Mouse (Mus musculus) lung, embryonic 16.5 days (tissue): ENCODE measurements around the gene Foxn3. TPM values are rescaled to one million over a fixed set of nuclear protein-coding genes. Genes with fewer than 3 reads are reported as not detected.
A peak's percentile ranks its signal among the peaks of the same experiment; 100 is the strongest.

Source experiments
- ATAC-seq: fragments of 200-750 bp; cut with Nextera tagmentation; 2 replicates; pipeline ENCODE4 v1.8.0; 2017; ENCODE audit warnings: low read depth, mild to moderate bottlenecking, moderate library complexity
- H3K27ac ChIP-seq: fragments of 300-500 bp; sonication (generic); 2 replicates; pipeline ENCODE4 v1.5.1; 2014; ENCODE audit warnings: mild to moderate bottlenecking, control low read depth, low read length
- H3K27me3 ChIP-seq: fragments of 300-500 bp; sonication (generic); 2 replicates; pipeline ENCODE4 v1.6.1; 2014; ENCODE audit warnings: low read depth, low read length, mixed read lengths; ENCODE audit not compliant: control insufficient read depth, insufficient read depth
- H3K36me3 ChIP-seq: fragments of 300-500 bp; sonication (generic); 2 replicates; pipeline ENCODE4 v1.6.1; 2014; ENCODE audit warnings: low read length; ENCODE audit not compliant: control insufficient read depth, insufficient read depth
- H3K4me1 ChIP-seq: fragments of 300-500 bp; sonication (generic); replicated peaks from 2 replicates; pipeline ENCODE4 v1.6.1; 2014; ENCODE audit warnings: low read length, mixed read lengths; ENCODE audit not compliant: control insufficient read depth, insufficient read depth
- H3K4me2 ChIP-seq: fragments of 300-500 bp; sonication (generic); 2 replicates; pipeline ENCODE4 v1.6.1; 2014; ENCODE audit warnings: low read depth, low read length, control low read depth
- H3K4me3 ChIP-seq: fragments of 300-500 bp; sonication (generic); 2 replicates; pipeline ENCODE4 v1.5.1; 2014; ENCODE audit warnings: mild to moderate bottlenecking, low read length, control low read depth
- H3K9ac ChIP-seq: fragments of 300-500 bp; sonication (generic); 2 replicates; pipeline ENCODE4 v1.6.1; 2014; ENCODE audit warnings: low read length, control low read depth
- H3K9me3 ChIP-seq: fragments of 300-500 bp; sonication (generic); 2 replicates; pipeline ENCODE4 v1.6.1; 2016; ENCODE audit warnings: low read length; ENCODE audit not compliant: control insufficient read depth
- WGBS: fragments of 180-500 bp; shearing (Covaris S2); extraction: QIAGEN DNeasy Blood & Tissue Kit; methylation state at CpG from one replicate; pipeline ENCODE4 v1.1.7; 2014; 5-methylcytosine and 5-hydroxymethylcytosine counted together
- polyA plus RNA-seq: library from polyadenylated mRNA; unstranded; fragments of >200 nt; fragmentation: Nextera tagmentation; extraction: Ambion mirVana; gene quantifications from 2 replicates; pipeline ENCODE4 v1.2.1, GENCODE M21; 2015

Gene Foxn3
- polyA plus RNA-seq, 1 experiment from 2014 or later, result 60.8 TPM

DNA sequence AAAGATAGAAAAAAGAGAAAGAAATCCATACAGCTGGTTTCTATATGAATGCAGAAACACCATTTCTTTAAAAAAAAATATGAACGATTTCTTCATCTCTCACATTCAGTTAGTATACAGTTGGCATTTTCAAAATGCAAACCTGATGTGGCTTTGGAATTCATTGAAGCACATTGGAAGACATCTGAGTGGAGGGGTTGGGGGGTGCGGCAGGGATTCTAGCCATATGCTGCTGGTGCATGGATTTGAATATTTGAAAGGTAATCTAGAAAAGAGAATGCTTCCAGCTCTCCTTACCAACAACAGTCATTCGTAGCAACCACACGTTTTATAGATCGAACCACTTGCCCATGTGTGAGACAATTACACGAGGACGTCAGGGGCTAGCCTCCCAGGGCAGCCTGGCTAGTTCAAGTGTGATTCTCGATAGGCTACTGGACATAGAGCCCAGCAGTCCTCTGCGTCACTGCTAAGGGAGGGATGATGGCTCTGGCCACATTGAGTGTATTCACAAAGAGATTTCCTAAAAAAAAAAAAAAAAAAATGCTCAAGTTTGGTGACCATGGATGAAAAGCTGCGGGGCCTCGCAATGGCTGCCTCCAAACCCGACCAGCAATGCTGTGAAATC, 96.0 kb downstream of the Foxn3 start:
- H3K4me2 ChIP-seq, result peak overlapping the region; percentile 42; the same call in 1 of the 2 replicates
- no peaks in the 10 kb centered on the region for H3K27me3 ChIP-seq
- no peaks in the 10 kb centered on the region for H3K36me3 ChIP-seq
- peak; percentile 2; the same call in 1 of the 2 replicates for ATAC-seq
- WGBS, result 76% methylated on average over 12 of the region's 12 CpGs
- H3K4me1 ChIP-seq, result peaks cover 12% of the 10 kb centered on the region
- no peak overlapping the region; the same call in 1 of the 2 replicates for H3K9ac ChIP-seq
- no peaks in the 10 kb centered on the region for H3K9me3 ChIP-seq
- peak overlapping the region; percentile 21 for H3K4me3 ChIP-seq
- H3K27ac ChIP-seq, result no peak overlapping the region

DNA sequence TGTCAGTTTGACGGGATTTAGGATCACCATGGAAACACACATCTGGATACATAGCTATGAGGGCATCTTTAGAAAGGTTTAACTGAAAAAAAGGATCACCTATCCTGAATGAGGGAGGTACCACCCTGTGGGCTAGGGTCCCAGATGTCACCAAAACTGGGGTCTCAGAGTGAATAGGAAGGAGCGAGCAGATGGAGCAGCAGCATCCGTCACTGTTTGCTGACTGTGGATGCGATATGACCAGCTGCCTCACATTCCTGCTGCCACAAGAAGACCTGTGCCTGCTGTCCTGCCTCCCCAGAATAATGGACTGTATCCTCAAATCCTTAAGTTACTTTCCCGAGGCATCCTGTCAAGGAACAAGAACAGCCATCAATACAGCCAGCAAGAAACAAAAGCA, 97.0 kb downstream of the Foxn3 start:
- Histone ChIP-seq H3K27ac (no peak overlapping the region), H3K9me3 (no peaks in the 10 kb centered on the region), H3K36me3 (no peaks in the 10 kb centered on the region), H3K27me3 (no peaks in the 10 kb centered on the region), H3K9ac (no peak overlapping the region), H3K4me3 (no peak overlapping the region), H3K4me1 (peaks cover 19% of the 10 kb centered on the region), H3K4me2 (no peak overlapping the region)
- ATAC-seq, result no peak
- 79% methylated on average over 5 of the region's 5 CpGs for WGBS

DNA sequence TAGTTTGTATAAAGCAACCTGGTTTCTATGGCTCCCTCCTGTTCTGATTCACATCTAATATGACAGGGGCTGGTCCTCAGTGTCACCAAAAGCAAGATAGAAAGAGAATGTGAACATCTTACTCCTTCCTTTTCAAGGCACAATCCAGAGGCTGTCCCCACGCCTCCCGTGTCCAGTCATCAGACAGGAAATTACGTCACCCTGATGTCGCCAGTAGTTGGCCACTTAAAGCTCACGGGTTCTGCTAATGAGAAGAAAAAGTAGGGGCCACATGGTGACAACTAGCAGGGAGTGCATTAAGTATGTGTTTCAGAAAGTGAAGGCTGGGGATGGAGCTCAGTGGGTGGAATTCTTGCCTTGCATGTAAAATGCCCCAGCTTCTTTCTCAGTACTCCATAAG, 99.1 kb downstream of the Foxn3 start:
- H3K4me3 ChIP-seq, result no peak overlapping the region
- no peaks in the 10 kb centered on the region for H3K36me3 ChIP-seq
- H3K27ac ChIP-seq, result no peak overlapping the region
- H3K4me1 ChIP-seq, result peaks cover 19% of the 10 kb centered on the region
- ATAC-seq, result no peak
- no peak overlapping the region for H3K4me2 ChIP-seq
- H3K9me3 ChIP-seq, result no peaks in the 10 kb centered on the region
- H3K9ac ChIP-seq, result no peak overlapping the region
- H3K27me3 ChIP-seq, result no peaks in the 10 kb centered on the region
- 55% methylated on average over 5 of the region's 5 CpGs for WGBS

DNA sequence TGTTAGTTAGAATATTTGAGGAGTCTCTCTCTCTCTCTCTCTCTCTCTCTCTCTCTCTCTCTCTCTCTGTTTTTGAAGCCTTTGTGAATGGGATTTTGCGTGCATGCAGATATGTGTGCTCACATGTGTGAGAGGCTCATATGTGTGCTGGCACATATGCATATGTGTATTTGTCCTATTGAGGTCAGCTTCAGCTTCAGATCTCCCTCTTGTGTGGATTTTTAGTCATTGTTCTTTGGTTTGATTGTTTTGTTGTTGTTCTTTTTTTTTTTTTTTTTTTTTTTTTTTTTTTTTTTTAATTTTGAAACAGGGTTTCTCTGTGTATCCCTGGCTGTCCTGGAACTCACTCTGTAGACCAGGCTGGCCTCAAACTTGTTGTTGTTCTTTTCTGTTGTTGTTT, 100.5 kb downstream of the Foxn3 start:
- no peak for ATAC-seq
- Histone ChIP-seq H3K9me3 (no peaks in the 10 kb centered on the region), H3K27me3 (no peaks in the 10 kb centered on the region), H3K27ac (peak overlapping the region; percentile 36), H3K4me1 (peaks cover 12% of the 10 kb centered on the region), H3K36me3 (no peaks in the 10 kb centered on the region), H3K4me2 (no peak overlapping the region), H3K4me3 (no peak overlapping the region), H3K9ac (no peak overlapping the region)
- 95% methylated on average over 1 of the region's 1 CpGs for WGBS

DNA sequence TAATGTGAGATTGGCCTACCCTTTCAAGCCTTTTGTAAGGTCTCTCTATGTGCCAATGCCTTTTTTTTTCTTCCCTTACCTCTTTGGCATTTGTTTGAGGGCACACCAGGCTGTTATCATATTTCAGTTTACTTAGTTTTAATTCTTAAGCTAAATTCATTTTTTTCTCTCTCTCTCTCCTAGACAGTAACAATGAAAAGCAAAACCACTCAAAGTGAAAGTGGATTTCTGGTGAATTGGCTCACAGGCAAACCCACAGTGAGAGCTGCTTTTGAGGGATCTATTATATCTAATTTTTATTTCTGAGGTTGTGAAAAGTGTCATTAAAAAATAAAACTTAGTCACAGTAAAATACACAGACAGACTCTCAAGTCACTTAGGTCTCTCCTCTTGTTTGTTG, 101.1 kb downstream of the Foxn3 start:
- Histone ChIP-seq H3K27me3 (no peaks in the 10 kb centered on the region), H3K9ac (no peak overlapping the region), H3K9me3 (no peaks in the 10 kb centered on the region), H3K4me3 (no peak overlapping the region), H3K27ac (peak overlapping the region; percentile 36), H3K36me3 (no peaks in the 10 kb centered on the region), H3K4me2 (no peak overlapping the region), H3K4me1 (peaks cover 14% of the 10 kb centered on the region)
- no peak for ATAC-seq

DNA sequence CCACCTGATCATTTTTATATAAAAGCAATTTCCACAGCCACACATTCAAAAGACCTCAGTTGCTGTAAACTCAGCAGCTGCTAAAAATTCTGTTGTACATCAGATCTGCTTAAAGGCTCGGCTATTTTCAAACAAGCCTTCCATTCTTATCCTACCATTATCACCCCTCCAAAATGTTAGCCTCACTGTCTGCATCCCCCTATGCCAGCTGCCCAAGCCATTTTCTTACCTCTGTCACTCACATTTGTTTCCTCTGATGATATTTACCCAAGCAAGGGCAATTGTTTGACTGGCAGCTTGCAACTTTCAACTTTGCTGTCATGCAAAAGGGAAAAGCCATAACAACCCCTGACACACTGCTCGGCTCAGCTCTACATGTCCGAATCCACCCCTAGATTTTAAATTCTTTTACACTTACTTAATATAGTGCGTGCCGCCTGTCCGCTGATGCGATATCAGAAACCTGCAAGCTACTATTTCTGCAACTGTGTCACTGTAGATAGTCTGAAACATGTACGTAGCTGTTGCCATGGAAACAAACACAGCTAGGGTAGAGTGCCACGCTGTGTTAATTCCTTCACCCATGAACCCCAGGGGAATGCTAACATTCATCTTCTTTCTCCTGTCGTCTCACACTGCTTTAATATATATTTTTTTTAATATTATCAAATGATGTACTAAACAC, 105.7 kb downstream of the Foxn3 start:
- Histone ChIP-seq H3K4me1 (peaks cover 17% of the 10 kb centered on the region), H3K9ac (no peak overlapping the region), H3K4me2 (no peak overlapping the region), H3K27me3 (no peaks in the 10 kb centered on the region), H3K36me3 (no peaks in the 10 kb centered on the region), H3K9me3 (no peaks in the 10 kb centered on the region), H3K4me3 (no peak overlapping the region), H3K27ac (no peak overlapping the region)
- 48% methylated on average over 10 of the region's 10 CpGs for WGBS
- peak; percentile 34; the same call in 1 of the 2 replicates for ATAC-seq

DNA sequence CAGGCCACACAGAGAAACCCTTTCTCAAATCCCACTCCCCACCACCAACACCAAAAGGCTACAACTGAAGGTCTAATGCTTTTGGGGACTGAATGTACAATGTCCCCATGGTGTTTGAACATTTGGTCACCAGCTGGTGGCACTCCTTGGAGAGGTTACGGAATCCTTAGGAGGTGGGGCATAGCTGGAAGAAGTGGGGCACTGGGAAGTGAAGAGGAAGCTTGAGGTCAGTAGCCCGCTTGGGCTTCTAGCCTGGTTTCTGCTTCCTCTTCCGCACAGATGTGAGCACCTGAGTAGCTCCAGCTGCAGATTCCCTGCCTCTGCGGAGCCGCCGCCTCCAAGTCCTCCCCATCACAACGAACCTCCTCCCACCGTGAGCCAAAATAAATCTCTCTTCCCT, 107.8 kb downstream of the Foxn3 start:
- Histone ChIP-seq H3K36me3 (no peaks in the 10 kb centered on the region), H3K4me2 (no peak overlapping the region), H3K27me3 (no peaks in the 10 kb centered on the region), H3K4me3 (no peak overlapping the region), H3K9ac (no peak overlapping the region), H3K9me3 (no peaks in the 10 kb centered on the region), H3K27ac (no peak overlapping the region), H3K4me1 (peaks cover 8% of the 10 kb centered on the region; the same call in 1 of the 2 replicates)
- WGBS, result 94% methylated on average over 8 of the region's 8 CpGs
- ATAC-seq, result no peak

DNA sequence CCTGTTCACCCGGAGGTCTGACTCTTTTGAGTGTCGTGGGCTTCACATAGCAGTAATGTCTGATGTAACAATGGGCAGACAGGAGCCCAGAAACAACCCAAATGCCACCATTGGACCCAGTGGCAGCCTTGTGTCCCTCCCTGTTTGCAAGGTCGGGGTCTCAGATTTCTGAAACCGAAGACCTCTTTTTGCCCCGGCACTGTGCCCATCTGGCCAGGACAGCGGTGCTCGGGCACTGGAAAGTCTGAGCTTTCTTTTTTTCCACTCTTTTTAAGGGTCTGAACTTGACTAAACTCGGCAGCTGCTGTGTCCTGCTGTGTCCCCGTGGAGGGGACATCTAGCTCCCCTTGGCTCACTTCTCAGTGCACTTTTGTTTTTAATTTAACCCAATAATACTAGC, 109.0 kb downstream of the Foxn3 start:
- H3K4me3 ChIP-seq, result no peak overlapping the region
- H3K4me1 ChIP-seq, result peaks cover 8% of the 10 kb centered on the region; the same call in 1 of the 2 replicates
- no peaks in the 10 kb centered on the region for H3K9me3 ChIP-seq
- H3K27me3 ChIP-seq, result no peaks in the 10 kb centered on the region
- no peak overlapping the region for H3K9ac ChIP-seq
- no peaks in the 10 kb centered on the region for H3K36me3 ChIP-seq
- H3K4me2 ChIP-seq, result no peak overlapping the region
- no peak for ATAC-seq
- H3K27ac ChIP-seq, result no peak overlapping the region
- WGBS, result 76% methylated on average over 9 of the region's 9 CpGs

DNA sequence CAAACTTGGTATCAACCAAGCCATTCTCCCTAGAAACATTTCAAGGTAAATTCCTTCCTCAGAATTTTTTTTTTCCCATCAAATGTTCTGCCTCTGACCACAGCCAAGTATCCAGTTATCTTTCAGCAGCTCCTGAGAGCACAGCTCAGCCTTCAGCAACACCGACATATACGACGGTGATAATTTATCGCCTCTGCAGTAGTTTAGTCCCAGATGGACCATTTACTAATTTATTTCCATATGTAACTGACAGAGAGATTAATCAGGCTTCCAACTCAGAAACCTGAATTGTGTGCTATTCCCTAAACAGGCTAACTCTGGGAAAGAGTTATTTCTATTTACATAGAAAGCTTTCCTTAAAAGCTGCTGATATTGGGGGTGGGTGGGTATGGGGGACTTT, 109.6 kb downstream of the Foxn3 start:
- H3K9me3 ChIP-seq, result no peaks in the 10 kb centered on the region
- no peak overlapping the region for H3K27ac ChIP-seq
- H3K4me2 ChIP-seq, result no peak overlapping the region
- WGBS, result 62% methylated on average over 4 of the region's 4 CpGs
- peaks cover 8% of the 10 kb centered on the region; the same call in 1 of the 2 replicates for H3K4me1 ChIP-seq
- no peak for ATAC-seq
- no peak overlapping the region for H3K9ac ChIP-seq
- no peak overlapping the region for H3K4me3 ChIP-seq
- no peaks in the 10 kb centered on the region for H3K36me3 ChIP-seq
- no peaks in the 10 kb centered on the region for H3K27me3 ChIP-seq
